Mouse (Mus musculus) ES-E14 (cell line): ENCODE results near the gene Il6ra. TPM values are rescaled to one million over a fixed set of nuclear protein-coding genes. Genes with fewer than 3 reads are reported as not detected.

Experiments
- DNase-seq: peaks from one replicate; pipeline ENCODE4 v3.0.0-alpha.2; 2013; ENCODE audit warnings: low read depth, low spot score
- H3K27ac ChIP-seq: 2 replicates; pipeline ENCODE4 v1.5.1; 2012; ENCODE audit warnings: low read depth, mild to moderate bottlenecking, low read length, moderate library complexity, mixed read lengths; ENCODE audit not compliant: poor library complexity, insufficient read depth, severe bottlenecking
- H3K36me3 ChIP-seq: 2 replicates; pipeline ENCODE4 v1.6.1; 2012; ENCODE audit warnings: mild to moderate bottlenecking, low read length, moderate library complexity, mixed read lengths; ENCODE audit not compliant: control insufficient read depth, poor library complexity, insufficient read depth, severe bottlenecking
- H3K4me1 ChIP-seq, 2 experiments: fragments of 150-350 bp in 1 of 2; sonication (generic) in 1 of 2; 2 replicates each; pipeline ENCODE4 v1.6.1; 2012; ENCODE audit warnings: low read length in 2 of 2, mild to moderate bottlenecking in 1 of 2, mixed read lengths in 1 of 2; ENCODE audit not compliant: control insufficient read depth in 2 of 2, insufficient read depth in 2 of 2, poor library complexity in 1 of 2
- H3K4me3 ChIP-seq, 2 experiments: fragments of 150-350 bp in 1 of 2; sonication (generic) in 1 of 2; 2 replicates each; pipeline ENCODE4 v1.5.1; 2012; ENCODE audit warnings: low read length in 2 of 2, low read depth in 1 of 2, mild to moderate bottlenecking in 1 of 2, mixed read lengths in 1 of 2; ENCODE audit not compliant: insufficient read depth in 1 of 2, poor library complexity in 1 of 2, severe bottlenecking in 1 of 2
- H3K9ac ChIP-seq: 2 replicates; pipeline ENCODE4 v1.6.1; 2012; ENCODE audit warnings: low read depth, mild to moderate bottlenecking, low read length, mixed read lengths; ENCODE audit not compliant: poor library complexity, insufficient read depth, severe bottlenecking
- H3K9me3 ChIP-seq: fragments of 150-350 bp; sonication (generic); 2 replicates; pipeline ENCODE4 v1.6.1; 2012; ENCODE audit warnings: low read depth, mild to moderate bottlenecking, low read length; ENCODE audit not compliant: control insufficient read depth, insufficient read depth
- CHD2 ChIP-seq: IDR thresholded peaks from 2 replicates; pipeline ENCODE4 v1.6.1; 2014; ENCODE audit warnings: mild to moderate bottlenecking, low read depth, low read length, inconsistent platforms
- HCFC1 ChIP-seq: IDR thresholded peaks from 2 replicates; pipeline ENCODE4 v1.6.1; 2012; ENCODE audit warnings: low read length, inconsistent platforms, borderline replicate concordance; ENCODE audit not compliant: insufficient read depth
- MAFK ChIP-seq: IDR thresholded peaks from 2 replicates; pipeline ENCODE4 v1.6.1; 2014; ENCODE audit warnings: mild to moderate bottlenecking, low read depth, low read length, inconsistent platforms; ENCODE audit not compliant: insufficient read depth
- ZC3H11A ChIP-seq: IDR thresholded peaks from 2 replicates; pipeline ENCODE4 v1.6.1; 2012; ENCODE audit warnings: low read depth, mild to moderate bottlenecking, inconsistent platforms, low read length, borderline replicate concordance
- ZNF384 ChIP-seq: IDR thresholded peaks from 2 replicates; pipeline ENCODE4 v1.6.1; 2012; ENCODE audit warnings: low read depth, low read length, inconsistent platforms
- in situ Hi-C, 2 experiments: fragments of 600-800 bp; cut with MboI; formaldehyde crosslinking; loops; one replicate each; pipeline ENCODE4 v1.15.1; 2025; ENCODE audit warnings: low sequenced_read_pairs in 2 of 2, inconsistent platforms in 1 of 2; ENCODE audit not compliant: unreplicated experiment in 2 of 2
- total RNA-seq: library from RNA; depleted of rRNA; stranded (reverse); fragments of 300-350 nt; gene quantifications from 2 replicates; pipeline ENCODE4 v1.2.3, GENCODE M21; 2012

The Il6ra gene
- total RNA-seq, 1 experiment = 1.0 TPM

GRCm38 (mm10) chr3:89891696-89892095 is 21.3 kb downstream of the Il6ra start:
- H3K27ac ChIP-seq = no peak overlapping the region
- in situ Hi-C loops = no loop called here
- no peaks in the 10 kb centered on the region for H3K36me3 ChIP-seq
- TF ChIP-seq ZNF384 = no peak
- TF ChIP-seq ZC3H11A = no peak
- TF ChIP-seq HCFC1 = no peak
- no peak for TF ChIP-seq MAFK
- TF ChIP-seq CHD2 = no peak
- DNase-seq = no peak
- H3K4me1 ChIP-seq = no peaks in the 10 kb centered on the region; a peak in 2 of 4 replicates
- H3K9ac ChIP-seq = no peak overlapping the region
- no peak overlapping the region for H3K4me3 ChIP-seq
- no peaks in the 10 kb centered on the region for H3K9me3 ChIP-seq

DNA sequence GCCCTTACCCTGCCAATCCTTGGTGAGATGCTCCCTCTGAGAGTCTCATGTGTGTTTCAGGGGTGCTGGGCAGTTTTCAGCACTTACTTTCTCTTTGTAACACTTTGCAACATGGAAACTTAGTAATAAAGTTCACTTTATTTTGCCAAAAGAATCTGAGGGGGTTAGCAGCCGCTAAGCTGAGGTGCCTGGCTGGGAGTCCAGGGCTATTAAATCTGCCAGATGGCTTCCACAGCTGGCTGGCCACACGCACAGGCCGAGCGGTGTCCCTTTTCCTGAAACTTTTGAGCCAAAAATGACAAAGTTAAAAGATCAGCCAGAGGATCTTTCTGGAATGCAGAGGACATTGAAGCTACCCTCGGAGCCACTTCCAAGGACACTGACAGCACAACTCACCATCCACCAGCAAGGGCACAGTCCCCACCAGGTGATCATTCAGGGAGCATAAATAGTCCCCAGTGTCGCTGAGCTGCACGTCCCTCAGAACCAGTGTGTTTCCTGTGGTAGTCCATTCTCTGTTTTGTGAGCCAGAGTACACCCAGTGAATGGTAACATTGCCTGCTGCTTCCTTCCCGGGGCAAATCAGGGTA is 23.1 kb downstream of the Il6ra start:
- no peak overlapping the region for H3K9ac ChIP-seq
- H3K27ac ChIP-seq = no peak overlapping the region
- in situ Hi-C loops = no loop called here
- no peak for DNase-seq
- TF ChIP-seq CHD2 = no peak
- TF ChIP-seq ZNF384 = no peak
- no peak for TF ChIP-seq ZC3H11A
- TF ChIP-seq HCFC1 = no peak
- TF ChIP-seq MAFK = no peak
- no peaks in the 10 kb centered on the region for H3K36me3 ChIP-seq
- H3K9me3 ChIP-seq = no peaks in the 10 kb centered on the region
- no peak overlapping the region for H3K4me3 ChIP-seq
- peaks cover 0 to 3% of the 10 kb centered on the region in 2 experiments; a peak in 1 of 4 replicates for H3K4me1 ChIP-seq

- in situ Hi-C loops = no loop called here
- no peak for TF ChIP-seq CHD2
- no peak for TF ChIP-seq HCFC1
- no peak for TF ChIP-seq ZNF384
- TF ChIP-seq MAFK = no peak
- TF ChIP-seq ZC3H11A = no peak
- no peak for DNase-seq
- H3K4me1 ChIP-seq = peaks cover 0 to 16% of the 10 kb centered on the region in 2 experiments; a peak in 2 of 4 replicates
- H3K36me3 ChIP-seq = no peaks in the 10 kb centered on the region
- no peak overlapping the region for H3K4me3 ChIP-seq
- H3K9ac ChIP-seq = no peak overlapping the region
- H3K27ac ChIP-seq = no peak overlapping the region
- no peaks in the 10 kb centered on the region for H3K9me3 ChIP-seq
Observed at GRCm38 (mm10) chr3:89887582-89888230, 25.3 kb downstream of the Il6ra start.

DNA sequence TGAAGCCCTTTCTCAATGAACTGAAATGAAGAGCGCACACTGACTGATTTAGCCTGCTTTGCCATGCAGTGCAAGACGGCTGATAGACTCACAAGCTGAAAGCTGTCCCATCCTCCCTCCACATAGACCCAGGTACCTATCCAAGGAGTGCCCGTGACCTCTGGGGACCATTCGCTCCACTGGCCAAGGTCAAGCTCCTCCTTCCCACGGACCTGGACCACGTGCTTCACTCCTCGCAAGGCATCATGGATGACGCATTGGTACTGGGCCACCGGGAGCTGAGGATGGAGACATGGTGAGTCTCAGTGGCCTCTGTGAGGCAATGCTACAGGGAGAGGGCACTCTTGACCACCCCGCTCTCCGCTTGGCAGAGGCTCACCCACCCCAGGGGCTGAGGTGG is 27.2 kb downstream of the Il6ra start:
- in situ Hi-C loops = no loop called here

More for the DNA sequence above, 27.2 kb downstream of the Il6ra start:
- no peak for DNase-seq
- Histone ChIP-seq H3K4me1 (peaks cover 0 to 17% of the 10 kb centered on the region in 2 experiments; a peak in 2 of 4 replicates), H3K27ac (no peak overlapping the region), H3K9me3 (no peaks in the 10 kb centered on the region), H3K4me3 (no peak overlapping the region), H3K36me3 (no peaks in the 10 kb centered on the region), H3K9ac (no peak overlapping the region)
- TF ChIP-seq ZC3H11A (no peak), ZNF384 (no peak), HCFC1 (no peak), CHD2 (no peak), MAFK (no peak)
